Mouse (Mus musculus) brain, embryonic 14.5 days (tissue): ENCODE measurements at regions not wholly inside any gene's neighbourhood (a gene's known extent, or its start where the extent isn't known, plus 50 kb on each side); places are given as distances from the start of the nearest gene placed in this dataset.

ENCODE experiments used
- DNase-seq: peaks from one replicate; pipeline ENCODE4 v3.0.0-alpha.2; 2011; ENCODE audit warnings: low read depth
- CTCF ChIP-seq: fragments of 200-500 bp; IDR thresholded peaks from 2 replicates; pipeline ENCODE4 v1.5.1; 2012; ENCODE audit warnings: inconsistent platforms, mild to moderate bottlenecking, moderate library complexity, borderline replicate concordance; ENCODE audit not compliant: insufficient read depth, insufficient read length; ENCODE audit errors: extremely low read depth
- POLR2A ChIP-seq: fragments of 200-500 bp; IDR thresholded peaks from 2 replicates; pipeline ENCODE4 v1.6.1; 2012; ENCODE audit warnings: mild to moderate bottlenecking, inconsistent platforms, borderline replicate concordance; ENCODE audit not compliant: poor library complexity, insufficient read depth, insufficient read length, severe bottlenecking; ENCODE audit errors: extremely low read depth

- no peak for DNase-seq
- no peak for TF ChIP-seq CTCF
- TF ChIP-seq POLR2A: no peak
These were observed 380.5 kb downstream of the Gria2 start for GRCm38 (mm10) chr3:80422106-80422505.

GRCm38 (mm10) chr3:80422646-80423045, 380.0 kb downstream of the Gria2 start:
- no peak for TF ChIP-seq CTCF
- TF ChIP-seq POLR2A: no peak
- no peak for DNase-seq
